Mouse (Mus musculus) lung, postnatal 10 days (tissue): Measurements from ENCODE around the gene Tbk1.

ENCODE experiments used
- DNase-seq: peaks from one replicate; pipeline ENCODE4 v3.0.0; 2021

Tbk1 gene

DNA sequence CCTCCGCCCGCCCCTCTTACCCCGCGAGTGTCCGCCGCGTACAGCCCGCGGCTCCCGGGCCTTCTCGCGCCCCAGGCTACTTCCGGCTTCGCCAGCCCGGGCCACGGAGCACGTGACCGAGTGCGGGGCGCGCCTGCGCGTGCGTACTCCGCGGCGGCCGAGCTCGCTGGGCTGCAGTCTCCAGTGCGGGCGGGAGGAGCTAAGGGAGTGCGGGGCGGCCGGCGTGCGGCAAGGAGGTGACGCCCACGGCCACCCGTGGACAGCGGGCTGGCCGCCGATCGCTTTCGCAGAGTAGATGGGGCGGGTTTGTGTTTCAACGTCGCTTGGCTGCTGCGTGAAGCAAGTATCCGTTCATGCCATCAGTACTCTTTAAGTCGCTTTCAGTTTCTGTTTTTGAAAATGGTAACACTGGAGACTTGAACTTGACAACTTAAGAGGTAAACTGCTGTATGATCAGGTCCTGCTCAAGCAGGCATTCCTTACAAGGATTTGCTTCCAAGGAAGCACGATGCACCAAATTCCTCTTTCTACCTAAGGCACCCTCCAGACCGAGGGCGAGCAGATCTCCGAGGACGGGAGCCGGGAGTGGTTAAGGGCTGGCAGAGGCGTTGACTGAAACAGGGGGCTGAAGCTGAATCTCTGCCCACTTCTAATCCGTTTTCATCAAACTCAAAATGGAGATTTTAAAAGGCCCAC, at the start of gene Tbk1:
Tbk1 (minus strand) TSS at position 113 of the 696 bp plus-strand sequence.
- DNase-seq = peak; percentile 95

DNA sequence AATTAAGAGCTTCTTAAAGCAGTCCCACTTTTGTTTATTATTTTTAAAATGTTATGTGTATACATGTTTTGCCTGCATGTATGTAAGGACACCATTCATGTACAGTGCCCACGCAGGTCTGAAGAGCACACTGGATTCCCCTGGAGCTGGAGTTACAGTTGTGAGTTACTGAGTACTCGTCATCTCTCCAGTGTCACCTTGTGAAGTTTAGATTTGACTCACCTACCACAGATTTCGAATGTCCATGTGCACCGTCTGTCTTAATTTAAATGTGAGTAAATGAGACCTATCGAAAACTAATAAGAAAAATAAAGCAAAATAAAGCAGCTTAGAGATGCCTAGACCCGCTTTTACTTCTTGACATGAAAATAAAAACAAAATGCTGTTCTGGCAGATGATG, 49.7 kb upstream of the Tbk1 start:
- no peak for DNase-seq

DNA sequence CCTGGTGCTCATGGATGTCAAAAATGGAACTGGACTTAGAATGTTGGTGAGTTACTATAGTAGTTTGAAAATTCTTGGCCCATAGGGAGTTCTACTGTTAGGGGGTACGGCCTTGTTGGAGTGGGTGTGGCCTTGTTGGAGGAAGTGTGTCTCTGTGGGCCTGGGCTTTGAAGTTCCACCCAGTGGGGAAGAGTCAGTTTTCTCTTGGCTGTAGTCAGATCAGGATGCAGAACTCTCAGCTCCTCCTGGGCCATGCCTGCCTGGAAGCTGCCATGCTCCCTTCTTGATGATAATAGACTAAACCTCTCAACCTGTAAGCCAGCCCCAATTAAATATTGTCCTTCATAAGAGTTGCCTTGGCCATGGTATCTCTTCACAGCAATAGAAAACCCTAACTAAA, 47.6 kb upstream of the Tbk1 start:
- DNase-seq = no peak

DNA sequence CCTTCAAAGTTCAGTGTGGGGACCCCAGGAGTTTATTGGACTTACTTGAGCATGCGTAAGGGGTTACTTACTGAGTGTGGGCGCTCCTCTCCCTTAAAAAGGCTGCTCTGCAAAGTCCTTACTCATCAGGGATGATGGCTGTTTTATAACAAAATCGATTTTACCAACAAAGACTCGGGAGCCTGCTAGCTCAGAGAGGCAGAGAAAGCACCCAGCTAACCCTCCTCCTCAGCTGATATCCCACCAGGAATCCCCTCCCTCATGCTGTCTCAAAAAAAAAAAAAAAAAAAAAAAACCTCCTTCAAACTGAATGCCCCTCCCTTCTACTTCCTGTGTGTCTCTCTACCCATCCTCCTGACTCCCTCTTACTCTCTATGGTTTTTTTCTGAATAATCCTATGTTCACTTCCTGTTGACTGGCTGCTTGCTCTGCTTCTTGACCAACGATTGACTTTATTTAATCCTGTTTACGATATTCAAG, 42.0 kb upstream of the Tbk1 start:
- DNase-seq = no peak

GRCm38 (mm10) chr10:121627216-121627852, 40.7 kb upstream of the Tbk1 start:
- no peak for DNase-seq

DNA sequence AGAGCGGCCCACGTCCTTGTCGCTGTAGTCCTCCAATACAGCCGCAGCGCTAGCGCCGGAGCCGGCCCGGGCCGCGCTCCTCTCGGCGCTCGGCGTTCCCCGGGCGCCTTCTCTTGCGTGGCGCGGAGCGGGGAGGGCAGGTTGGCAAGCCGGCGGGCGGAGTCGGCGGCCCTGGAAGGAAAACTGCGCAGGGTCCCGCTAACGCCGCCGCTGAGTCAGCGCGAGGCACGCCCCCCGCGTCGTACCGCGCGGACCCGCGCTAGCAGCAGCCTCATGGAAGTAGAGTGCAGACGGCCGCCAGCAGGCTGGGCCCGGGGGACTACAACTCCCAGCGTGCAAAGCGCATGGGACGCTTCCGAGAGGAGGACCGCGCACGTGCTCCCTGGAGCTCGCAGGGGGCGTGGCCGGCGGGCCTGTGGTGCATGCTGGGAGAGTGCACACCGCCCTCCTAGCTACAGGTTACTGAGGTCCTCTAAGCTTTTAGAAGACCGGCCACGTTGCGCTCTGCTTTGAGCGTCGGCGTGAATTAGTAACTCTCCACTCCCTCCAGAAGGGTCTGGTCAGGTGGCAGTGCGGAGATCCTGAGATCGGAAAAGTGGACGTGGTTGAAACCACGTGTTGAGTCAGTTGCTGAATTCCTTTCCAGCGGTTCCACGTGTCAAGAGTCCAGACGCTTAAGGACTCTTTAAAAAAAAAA, 39.7 kb upstream of the Tbk1 start, which contains the start of gene Xpot:
Xpot (minus strand) TSS at position 147 of the 697 bp plus-strand sequence.
- DNase-seq = peak; percentile 99

DNA sequence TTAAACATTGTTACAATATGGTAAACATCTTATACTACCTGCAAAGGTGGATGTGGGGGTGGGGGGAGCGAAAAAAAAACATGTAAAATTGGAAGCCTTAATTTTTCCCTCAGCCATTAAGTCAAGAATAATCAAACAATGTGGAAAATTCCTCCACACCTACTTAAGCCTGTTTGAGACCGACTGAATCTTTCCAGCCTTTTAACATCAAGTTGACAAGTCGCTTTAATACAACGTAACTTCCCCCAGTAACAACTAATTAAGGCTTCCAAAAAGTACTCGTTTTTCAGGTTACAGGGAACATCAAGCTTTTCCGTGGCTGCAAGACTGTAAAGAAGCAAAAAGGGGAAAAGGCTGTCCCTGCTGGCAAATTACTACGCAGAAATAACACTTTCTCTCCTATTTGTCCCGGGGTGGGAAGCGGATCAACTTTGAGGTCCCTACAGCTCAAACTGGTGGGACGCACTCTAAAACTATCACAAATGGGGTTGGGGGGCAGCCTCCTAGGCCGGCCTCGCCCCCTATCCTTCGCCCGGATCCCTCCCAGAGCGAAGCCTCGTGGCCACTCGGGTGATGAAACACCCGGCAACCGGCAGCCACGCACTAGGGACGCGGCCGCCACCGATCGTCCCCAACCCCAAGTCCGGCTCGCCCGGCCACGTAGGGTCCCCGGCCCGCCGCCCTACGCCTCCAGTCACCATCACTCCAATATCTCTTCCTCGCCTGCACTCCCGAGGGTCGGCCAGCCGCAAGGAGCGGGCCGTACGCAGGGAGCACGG, 39.0 kb upstream of the Tbk1 start:
- peak; percentile 28 for DNase-seq

DNA sequence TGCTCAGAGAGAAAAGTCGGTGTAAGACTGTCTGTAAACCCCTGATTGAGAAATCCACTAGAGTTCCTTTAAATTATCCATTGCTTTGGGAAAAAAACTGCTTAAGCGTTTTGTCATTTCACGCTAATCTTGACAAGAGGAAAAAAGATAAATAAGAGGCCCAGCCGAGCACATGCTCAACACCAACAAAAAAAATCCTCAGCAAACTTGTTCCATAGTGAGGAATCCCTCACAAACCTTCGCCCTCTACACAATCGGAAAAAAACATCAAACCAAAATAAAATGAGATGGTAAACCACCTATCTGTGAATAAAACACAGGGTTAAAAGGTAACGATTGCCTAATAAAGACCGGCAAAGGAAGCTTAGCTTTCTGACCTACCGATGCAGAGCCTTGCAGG, 38.4 kb upstream of the Tbk1 start:
- DNase-seq = no peak

DNA sequence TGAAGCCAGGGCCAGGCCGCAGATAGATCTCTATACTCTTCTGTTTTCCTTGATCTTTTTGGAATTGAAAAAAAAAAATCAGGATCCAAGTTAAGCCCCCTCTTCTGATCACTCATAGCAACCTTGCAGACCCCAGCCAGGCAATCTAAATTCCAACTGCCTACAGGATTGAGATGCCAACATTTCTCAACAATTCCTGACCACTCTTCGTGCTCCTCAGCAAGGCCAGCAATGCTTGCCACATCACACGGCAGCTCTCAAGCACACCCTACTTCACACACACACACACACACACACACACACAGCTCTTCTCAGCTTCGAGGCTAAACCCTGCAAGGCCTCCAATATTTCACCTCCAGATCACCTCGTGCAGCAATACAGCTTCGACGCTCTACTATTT, 37.1 kb upstream of the Tbk1 start:
- peak; percentile 36 for DNase-seq

GRCm38 (mm10) chr10:121622431-121622830, 35.8 kb upstream of the Tbk1 start:
- no peak for DNase-seq

DNA sequence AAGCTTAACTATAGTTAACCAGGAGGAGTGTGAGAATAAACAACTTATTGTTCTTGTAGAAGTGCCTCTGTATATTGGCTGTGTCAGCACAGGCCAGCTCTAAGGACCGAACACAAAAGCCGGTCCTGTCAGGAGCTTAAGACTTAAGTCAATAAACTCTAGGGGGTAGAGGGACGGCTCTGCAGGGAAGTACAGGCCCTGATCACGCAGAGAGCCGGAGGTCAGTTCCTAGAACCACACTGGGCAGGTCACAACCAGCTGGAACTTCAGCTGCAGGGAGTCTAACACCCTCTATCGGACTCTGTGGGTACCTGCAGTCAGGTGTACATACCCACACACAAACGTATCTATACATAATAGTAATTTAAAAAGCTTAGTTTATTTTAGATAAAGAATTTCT, 29.3 kb upstream of the Tbk1 start:
- DNase-seq = no peak

DNA sequence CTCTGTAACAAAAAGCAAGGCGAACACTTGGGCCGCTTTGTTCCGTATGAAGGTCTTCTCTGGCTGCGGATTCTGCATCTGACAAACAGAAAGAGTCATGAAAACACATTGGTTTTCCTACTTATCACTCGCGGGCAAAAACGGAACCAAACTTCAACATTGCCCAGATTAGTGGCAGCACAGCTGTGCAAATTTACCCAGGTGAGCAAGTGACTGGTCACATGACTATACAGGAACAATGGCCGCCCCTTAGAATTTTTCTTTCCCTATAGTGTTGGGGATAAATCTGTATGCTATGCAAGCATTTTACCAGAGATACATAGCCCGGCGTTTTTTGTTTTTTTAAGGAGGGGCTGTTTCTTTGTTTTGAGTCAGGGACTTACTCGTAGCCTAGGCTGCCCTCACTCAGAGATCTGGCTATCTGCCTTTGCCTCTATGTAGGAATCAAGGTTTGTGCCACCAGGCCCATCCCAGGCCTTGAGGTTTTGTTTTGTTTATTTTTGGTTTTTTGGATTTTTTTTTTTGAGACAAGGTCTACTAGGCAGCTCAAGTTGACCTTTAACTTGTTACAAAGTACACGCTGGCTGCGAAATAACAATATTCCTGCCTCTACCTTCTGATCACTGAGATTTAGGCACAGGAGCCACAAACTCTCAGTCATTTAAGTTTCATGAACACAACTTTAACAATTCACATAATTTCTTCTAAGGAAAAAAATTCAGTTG, 28.7 kb upstream of the Tbk1 start:
- no peak for DNase-seq

- DNase-seq = peak; percentile 64
Measured at GRCm38 (mm10) chr10:121613570-121613969, 27.0 kb upstream of the Tbk1 start.

GRCm38 (mm10) chr10:121612448-121612847, 25.9 kb upstream of the Tbk1 start:
- DNase-seq = no peak

DNA sequence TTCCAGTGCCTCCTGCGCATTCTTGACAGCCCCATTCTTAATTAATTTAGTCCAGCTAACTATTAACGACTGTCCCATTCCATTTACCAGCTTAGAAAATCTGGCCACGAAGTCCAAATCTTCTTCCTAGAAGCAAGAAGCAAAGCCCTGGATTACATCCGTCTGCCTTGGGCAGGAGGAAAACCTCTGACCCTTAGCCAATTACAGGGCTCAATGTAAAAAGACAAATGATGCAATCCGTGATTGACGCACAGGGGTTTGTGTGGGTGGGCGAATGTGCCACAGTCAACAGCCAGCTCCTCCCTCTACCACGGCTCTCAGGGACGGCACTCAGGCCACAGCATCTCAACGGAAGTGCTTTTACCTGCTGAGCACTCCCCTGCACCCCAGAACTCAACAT, 25.0 kb upstream of the Tbk1 start:
- DNase-seq = no peak

GRCm38 (mm10) chr10:121608177-121608576, 21.6 kb upstream of the Tbk1 start:
- no peak for DNase-seq

DNA sequence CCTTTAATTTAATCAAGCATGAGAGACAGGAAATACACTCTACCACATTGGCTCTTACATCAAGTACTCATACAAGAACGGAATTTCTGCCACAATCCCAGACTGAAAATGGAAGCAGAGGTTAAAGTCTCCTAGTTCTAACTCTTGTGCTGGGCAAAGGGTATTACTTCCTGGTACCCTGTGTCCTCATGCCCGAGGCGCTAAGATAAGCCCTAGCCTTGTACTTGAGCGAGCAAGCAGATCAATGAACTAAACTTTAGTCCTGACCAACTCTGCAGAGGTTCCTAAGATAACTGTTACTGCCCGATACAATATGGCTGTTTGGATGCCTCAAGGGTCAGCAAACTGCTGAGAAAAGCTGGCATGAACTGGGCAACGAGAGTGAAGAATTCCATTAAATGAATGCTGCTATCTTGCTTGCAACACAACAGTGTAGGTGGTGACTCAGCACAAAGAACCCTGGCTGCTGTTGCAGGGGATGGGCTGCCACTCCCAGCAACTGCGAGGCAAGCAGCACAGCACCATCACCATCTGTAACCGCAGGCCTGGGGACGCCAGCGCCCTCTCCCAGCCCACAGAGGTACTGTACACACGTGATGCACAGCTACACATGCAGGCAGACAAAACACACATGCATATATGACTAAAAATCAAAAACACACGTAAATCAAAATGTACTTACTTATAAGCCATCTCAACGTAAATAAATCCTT, 18.2 kb upstream of the Tbk1 start:
- no peak for DNase-seq

GRCm38 (mm10) chr10:121603556-121603955, 17.0 kb upstream of the Tbk1 start:
- no peak for DNase-seq

GRCm38 (mm10) chr10:121601272-121601671, 14.7 kb upstream of the Tbk1 start:
- DNase-seq = no peak

GRCm38 (mm10) chr10:121596580-121596979, 10.0 kb upstream of the Tbk1 start:
- no peak for DNase-seq

- DNase-seq = no peak
Measured at GRCm38 (mm10) chr10:121591106-121591505, 4.5 kb upstream of the Tbk1 start.

GRCm38 (mm10) chr10:121587371-121587840, 819 bp upstream of the Tbk1 start:
- no peak for DNase-seq
